9 mouse cellular contexts compared by ENCODE assay signal in genomic region chr1:172391807-172392581, GRCm38 (mm10). TPM values are rescaled to one million over a fixed set of nuclear protein-coding genes. Genes with fewer than 3 reads are reported as not detected.
DNase-seq lines count a peak whose midpoint lies in the region; ATAC-seq and TF ChIP-seq lines count a peak whose summit lies in the region.
"Had no signal": no experiment of that assay in that cellular context is flagged by ENCODE, and none has a peak within 500 bp of the region (broad histone marks: within the 10 kb centered on the region; RNA-seq: fewer than 3 reads in every experiment).

No protein-coding gene starts in this region.

- no peaks in the 10 kb centered on the region for H3K27me3 ChIP-seq in kidney, adult 2 months (replicated peaks; ENCODE audit: control insufficient read depth, insufficient read depth, low read length)
- H3K27me3 ChIP-seq in embryonic facial prominence, embryonic 12.5 days, result peaks cover 8% of the 10 kb centered on the region; the same call in 1 of the 2 replicates
- no peaks in the 10 kb centered on the region; the same call in 1 of the 2 replicates for H3K27me3 ChIP-seq in hindbrain, embryonic 13.5 days
- peaks cover 10% of the 10 kb centered on the region; the same call in 1 of the 2 replicates for H3K27me3 ChIP-seq in midbrain, embryonic 12.5 days

- no peak for TF ChIP-seq POLR2A in kidney, adult 2 months (IDR thresholded peaks at IDR 0.05; ENCODE audit: low read depth, low read length)

- no peaks in the 10 kb centered on the region for H3K9me3 ChIP-seq in embryonic facial prominence, embryonic 12.5 days
- no peaks in the 10 kb centered on the region for H3K9me3 ChIP-seq in hindbrain, embryonic 13.5 days
- no peaks in the 10 kb centered on the region for H3K9me3 ChIP-seq in midbrain, embryonic 12.5 days

- no peak overlapping the region for H3K27ac ChIP-seq in kidney, adult 2 months (ENCODE audit: insufficient read depth, low read depth, low read length)
- H3K27ac ChIP-seq in embryonic facial prominence, embryonic 12.5 days, result no peak overlapping the region
- 0 out of 2 replicates have a peak overlapping the region, but pooled peaks have one; percentile 3 for H3K27ac ChIP-seq in hindbrain, embryonic 13.5 days
- no peak overlapping the region; the same call in 1 of the 2 replicates for H3K27ac ChIP-seq in midbrain, embryonic 12.5 days (replicated peaks)

- DNase-seq in kidney, adult 2 months, result peak; percentile 12
- DNase-seq in kidney, adult 9 months, result no peak
- DNase-seq in frontal cortex, postnatal 14 days (ENCODE audit: low spot score in 2 of 2), result no peak
- no peak for DNase-seq in ovary, postnatal 36 days (ENCODE audit: low spot score)
- DNase-seq in heart, adult 18-20 months, result no peak

- no peaks in the 10 kb centered on the region for H3K4me1 ChIP-seq in kidney, adult 2 months (ENCODE audit: control insufficient read depth, insufficient read depth, low read length)
- peaks cover 8% of the 10 kb centered on the region; the same call in 1 of the 2 replicates for H3K4me1 ChIP-seq in embryonic facial prominence, embryonic 12.5 days
- H3K4me1 ChIP-seq in hindbrain, embryonic 13.5 days (replicated peaks), result peaks cover 11% of the 10 kb centered on the region
- H3K4me1 ChIP-seq in midbrain, embryonic 12.5 days, result peaks cover 8% of the 10 kb centered on the region

- no peaks in the 10 kb centered on the region for H3K36me3 ChIP-seq in kidney, adult 2 months (ENCODE audit: control insufficient read depth, insufficient read depth, low read length)
- no peaks in the 10 kb centered on the region for H3K36me3 ChIP-seq in embryonic facial prominence, embryonic 12.5 days
- H3K36me3 ChIP-seq in hindbrain, embryonic 13.5 days, result no peaks in the 10 kb centered on the region
- no peaks in the 10 kb centered on the region for H3K36me3 ChIP-seq in midbrain, embryonic 12.5 days

- H3K4me2 ChIP-seq in embryonic facial prominence, embryonic 12.5 days (replicated peaks), result peak overlapping the region; percentile 35
- peak overlapping the region; percentile 42 for H3K4me2 ChIP-seq in hindbrain, embryonic 13.5 days
- peak overlapping the region; percentile 33 for H3K4me2 ChIP-seq in midbrain, embryonic 12.5 days (replicated peaks)

- H3K4me3 ChIP-seq in kidney, adult 2 months (ENCODE audit: insufficient read depth, low read depth, low read length), result no peak overlapping the region
- no peak overlapping the region for H3K4me3 ChIP-seq in embryonic facial prominence, embryonic 12.5 days
- H3K4me3 ChIP-seq in hindbrain, embryonic 13.5 days, result peak overlapping the region; percentile 6; the same call in 1 of the 2 replicates
- H3K4me3 ChIP-seq in midbrain, embryonic 12.5 days, result 0 out of 2 replicates have a peak overlapping the region, but pooled peaks have one; percentile 9

- 25% methylated on average over 20 of the region's 20 CpGs for WGBS in kidney, adult 2 months
- 26% methylated on average over 20 of the region's 20 CpGs for WGBS in embryonic facial prominence, embryonic 12.5 days
- WGBS in hindbrain, embryonic 13.5 days, result 21% methylated on average over 20 of the region's 20 CpGs
- 25% methylated on average over 20 of the region's 20 CpGs for WGBS in midbrain, embryonic 12.5 days

- TF ChIP-seq CTCF in kidney, adult 2 months (conservative IDR thresholded peaks at IDR 0.05; ENCODE audit: insufficient read depth, insufficient read length, low read depth, low read length), result no peak

- no peak overlapping the region for H3K9ac ChIP-seq in embryonic facial prominence, embryonic 12.5 days
- H3K9ac ChIP-seq in hindbrain, embryonic 13.5 days, result peak overlapping the region; percentile 49; the same call in 1 of the 2 replicates
- H3K9ac ChIP-seq in midbrain, embryonic 12.5 days (replicated peaks), result no peak overlapping the region

- ATAC-seq in embryonic facial prominence, embryonic 12.5 days (ENCODE audit: insufficient number of reproducible peaks, insufficient read depth, low FRiP score, low TSS enrichment), result no peak
- ATAC-seq in hindbrain, embryonic 13.5 days (ENCODE audit: low FRiP score), result peak; percentile 64
- peak; percentile 44; the same call in 1 of the 2 replicates for ATAC-seq in midbrain, embryonic 12.5 days (ENCODE audit: low FRiP score, low read depth)
- ATAC-seq: Patski had no signal

RNA-seq across cellular contexts. Expression of gene Pigm, which starts 15.6 kb away (rescaled TPM):
- polyA plus RNA-seq in kidney, adult 2 months (2012; rRNA removed), result 4.9 and 5.6 TPM in 2 replicates
- 9.9 and 10.3 TPM in 2 replicates for polyA plus RNA-seq in embryonic facial prominence, embryonic 12.5 days (2016; fragmentation: Nextera tagmentation; extraction: Ambion mirVana)
- 4.7 and 4.9 TPM in 2 replicates for polyA plus RNA-seq in hindbrain, embryonic 13.5 days (2015; fragmentation: Nextera tagmentation; extraction: Ambion mirVana)
- polyA plus RNA-seq in midbrain, embryonic 12.5 days (2016; fragmentation: Nextera tagmentation; extraction: Ambion mirVana), result 10.7 and 11.4 TPM in 2 replicates
- 1 to 10 TPM; 3.2 to 4.2 TPM for total RNA-seq in heart, adult 18-20 months (2021)

RNA-seq across cellular contexts. Expression of gene Kcnj10, which starts 51.0 kb away (rescaled TPM):
- polyA plus RNA-seq in kidney, adult 2 months (2012; rRNA removed), result 17.0 and 17.1 TPM in 2 replicates
- 0.06 and 0.08 TPM in 2 replicates for polyA plus RNA-seq in embryonic facial prominence, embryonic 12.5 days (2016; fragmentation: Nextera tagmentation; extraction: Ambion mirVana)
- 1.6 and 1.7 TPM in 2 replicates for polyA plus RNA-seq in hindbrain, embryonic 13.5 days (2015; fragmentation: Nextera tagmentation; extraction: Ambion mirVana)
- 0.64 and 0.85 TPM in 2 replicates for polyA plus RNA-seq in midbrain, embryonic 12.5 days (2016; fragmentation: Nextera tagmentation; extraction: Ambion mirVana)
- total RNA-seq in heart, adult 18-20 months (2021), result under 1 TPM; 0.17 to 0.18 TPM

Comparison
In these comparisons a context has a peak if more than half of its experiments do, and no peak if none do; other contexts are left out.
1. H3K4me3 ChIP-seq: peak in hindbrain, embryonic 13.5 days (single experiment) and midbrain, embryonic 12.5 days (single experiment); none in kidney, adult 2 months (single experiment) and embryonic facial prominence, embryonic 12.5 days (single experiment).
2. Peak in every context shown above with its lines, with median percentiles within 50 percentile points of each other: H3K4me2 ChIP-seq.